ENCODE assay signal across 7 mouse cellular contexts in the genomic region with DNA sequence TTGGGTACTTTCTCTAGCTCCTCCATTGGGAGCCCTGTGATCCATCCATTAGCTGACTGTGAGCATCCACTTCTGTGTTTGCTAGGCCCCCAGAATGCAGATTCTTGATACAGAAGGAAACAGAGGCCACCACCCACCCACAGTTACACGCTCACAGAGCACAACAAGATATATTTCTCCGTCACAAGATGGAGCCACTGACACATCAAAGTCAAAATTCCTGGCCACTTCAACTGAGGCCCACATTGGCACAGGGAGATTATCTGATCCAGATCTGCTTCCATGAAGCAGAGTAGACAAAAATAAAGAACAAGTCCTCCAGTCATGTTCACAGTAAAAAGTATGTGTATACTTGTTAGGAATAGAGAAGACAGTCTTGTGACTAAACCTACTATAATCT. TPM values are rescaled to one million over a fixed set of nuclear protein-coding genes. Genes with fewer than 3 reads are reported as not detected.
DNase-seq lines count a peak whose midpoint lies in the region; ATAC-seq and TF ChIP-seq lines count a peak whose summit lies in the region.

No protein-coding gene starts in this region.

- no peaks in the 10 kb centered on the region for H3K4me1 ChIP-seq in heart, adult 2 months (ENCODE audit: control insufficient read depth, insufficient read depth, low read length)
- no peaks in the 10 kb centered on the region for H3K4me1 ChIP-seq in heart, embryonic 12.5 days (replicated peaks)

- no peaks in the 10 kb centered on the region for H3K9me3 ChIP-seq in heart, embryonic 12.5 days (replicated peaks)

- no peaks in the 10 kb centered on the region for H3K27me3 ChIP-seq in heart, adult 2 months (ENCODE audit: control insufficient read depth, insufficient read depth, low read length)
- H3K27me3 ChIP-seq in heart, embryonic 12.5 days (replicated peaks), result no peaks in the 10 kb centered on the region

- H3K4me2 ChIP-seq in heart, embryonic 12.5 days, result no peak overlapping the region

- no peak overlapping the region for H3K4me3 ChIP-seq in heart, adult 2 months
- no peak overlapping the region for H3K4me3 ChIP-seq in heart, embryonic 12.5 days

- no peak overlapping the region for H3K9ac ChIP-seq in heart, adult 2 months (ENCODE audit: low read depth, low read length)
- H3K9ac ChIP-seq in heart, embryonic 12.5 days, result no peak overlapping the region

- TF ChIP-seq POLR2A in heart, adult 2 months (IDR thresholded peaks at IDR 0.05; ENCODE audit: insufficient read depth, low read depth, low read length), result no peak

- WGBS in heart, adult 2 months, result 26% methylated on average over 2 of the region's 2 CpGs
- 33% methylated on average over 2 of the region's 2 CpGs for WGBS in heart, embryonic 12.5 days

- no peak overlapping the region for H3K27ac ChIP-seq in heart, adult 2 months
- no peak overlapping the region for H3K27ac ChIP-seq in heart, embryonic 12.5 days (ENCODE audit: poor library complexity, severe bottlenecking)

- no peaks in the 10 kb centered on the region for H3K36me3 ChIP-seq in heart, adult 2 months (ENCODE audit: control insufficient read depth, insufficient read depth, low read length)
- no peaks in the 10 kb centered on the region for H3K36me3 ChIP-seq in heart, embryonic 12.5 days

- TF ChIP-seq EP300 in heart, adult 2 months (IDR thresholded peaks at IDR 0.05; ENCODE audit: insufficient read depth, low read depth, low read length), result no peak

- no peak for DNase-seq in heart, adult 2 months
- DNase-seq in right cerebral cortex, adult 18-20 months, result peak; percentile 21
- DNase-seq in right cerebral cortex, postnatal 4 days, result no peak
- peak; percentile 21 for DNase-seq in c-Kit-positive CD71-positive TER-119-positive erythroid progenitor cells, embryonic 14.5 days (ENCODE audit: low spot score)
- DNase-seq in lung, postnatal 36 days, result peak; percentile 49

- no peaks in the 10 kb centered on the region for H3K79me2 ChIP-seq in heart, adult 2 months (replicated peaks; ENCODE audit: control insufficient read depth, insufficient read depth, low read length)

- TF ChIP-seq CTCF in heart, adult 2 months (IDR thresholded peaks at IDR 0.05), result peak; percentile 64

- intact Hi-C loops in heart, adult 2 months (cut with DNase I), result loop anchor here (2.0 to 10.0 kb wide), 3 partner anchors 199 to 335 kb away; no protein-coding TSS in a partner anchor

- ATAC-seq in heart, embryonic 12.5 days (ENCODE audit: insufficient number of reproducible peaks, low FRiP score), result no peak
- no peak for ATAC-seq in inflammation-experienced regulatory T-cells, adult 6 months

RNA-seq across cellular contexts. Expression of a gene that starts 6.8 kb away (rescaled TPM):
- total RNA-seq in heart, adult 2 months (2021), result under 1 TPM; 0.73 to 0.84 TPM
- 0.29 and 0.49 TPM in 2 replicates for polyA plus RNA-seq in heart, adult 2 months (2012; rRNA removed)
- 5.1 and 5.4 TPM in 2 replicates for polyA plus RNA-seq in heart, embryonic 12.5 days (2016; fragmentation: Nextera tagmentation; extraction: Ambion mirVana)
- polyA plus RNA-seq in inflammation-experienced regulatory T-cells, adult 6 months (2017; shearing (Covaris generic)), result not detected

RNA-seq across cellular contexts. Expression of a gene that starts 39.6 kb away (rescaled TPM):
- 10 to 100 TPM; 22.4 to 25.0 TPM for total RNA-seq in heart, adult 2 months (2021)
- polyA plus RNA-seq in heart, adult 2 months (2012; rRNA removed), result 8.7 and 11.9 TPM in 2 replicates
- 19.9 and 21.1 TPM in 2 replicates for polyA plus RNA-seq in heart, embryonic 12.5 days (2016; fragmentation: Nextera tagmentation; extraction: Ambion mirVana)
- 10 to 100 TPM; 27.2 to 49.8 (median 36.4) TPM for polyA plus RNA-seq in inflammation-experienced regulatory T-cells, adult 6 months (2017; shearing (Covaris generic))

Comparison
In these comparisons a context has a peak if more than half of its experiments do, and no peak if none do; other contexts are left out.
1. DNase-seq: peak in right cerebral cortex, adult 18-20 months (single experiment), c-Kit-positive CD71-positive TER-119-positive erythroid progenitor cells, embryonic 14.5 days (single experiment) and lung, postnatal 36 days (single experiment); none in heart, adult 2 months (0 of 2) and right cerebral cortex, postnatal 4 days (single experiment).